ENCODE assay signal across 8 mouse cellular contexts in the genomic region with DNA sequence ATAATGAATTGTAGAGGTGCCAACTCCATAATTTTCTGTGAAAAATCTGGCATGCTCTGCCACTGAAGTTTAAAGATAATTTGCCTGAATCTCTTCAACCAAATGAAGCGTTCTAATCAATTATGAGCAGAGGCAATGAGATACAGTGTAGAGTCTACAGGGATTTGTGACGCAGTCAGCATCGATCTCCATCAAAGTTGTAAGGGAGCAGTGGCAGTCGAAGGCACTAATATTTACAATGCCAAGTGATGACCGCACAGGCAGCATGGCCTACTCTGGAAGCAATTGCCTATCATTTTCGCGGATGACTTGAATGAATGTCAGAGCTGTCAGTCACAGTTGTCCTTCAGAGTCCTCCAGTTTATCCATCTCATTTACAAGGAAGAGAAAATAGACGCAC. TPM values are rescaled to one million over a fixed set of nuclear protein-coding genes. Genes with fewer than 3 reads are reported as not detected.
DNase-seq lines count a peak whose midpoint lies in the region; ATAC-seq and TF ChIP-seq lines count a peak whose summit lies in the region.

A gene (plus strand): TSS at position 207 of the 400 bp plus-strand sequence.

- H3K36me3 ChIP-seq in heart, embryonic 14.5 days (ENCODE audit: control insufficient read depth, insufficient read depth, low read length) = no peaks in the 10 kb centered on the region
- H3K36me3 ChIP-seq in hindbrain, embryonic 11.5 days (ENCODE audit: control insufficient read depth, insufficient read depth, low read length) = no peaks in the 10 kb centered on the region
- H3K36me3 ChIP-seq in midbrain, embryonic 12.5 days = no peaks in the 10 kb centered on the region

- H3K4me3 ChIP-seq in heart, embryonic 14.5 days (ENCODE audit: control insufficient read depth in 1 of 2, insufficient read depth in 1 of 2, low read depth in 1 of 2, low read length in 2 of 2) = peak within 1 kb of the TSS; percentile 59 to 64
- peak within 1 kb of the TSS; percentile 58 for H3K4me3 ChIP-seq in bone marrow macrophage, adult 2 months (ENCODE audit: insufficient read depth, low read length)
- H3K4me3 ChIP-seq in hindbrain, embryonic 11.5 days (ENCODE audit: low read depth, low read length) = peak within 1 kb of the TSS; percentile 54
- peak within 1 kb of the TSS; percentile 57 for H3K4me3 ChIP-seq in midbrain, embryonic 12.5 days

- no peak for DNase-seq in heart, postnatal 36 days
- DNase-seq in hindbrain, embryonic 11.5 days (ENCODE audit: low spot score) = peak; percentile 23
- no peak for DNase-seq in right cerebral cortex, postnatal 14 days
- no peak for DNase-seq in right cerebral cortex, postnatal 10 days (ENCODE audit: low spot score in 2 of 2)

- ATAC-seq in heart, embryonic 14.5 days (ENCODE audit: insufficient number of reproducible peaks, insufficient read depth, low FRiP score, low read depth) = no peak
- ATAC-seq in hindbrain, embryonic 11.5 days (ENCODE audit: low FRiP score) = 0 out of 2 replicates have a peak, but pooled peaks have one; percentile 34
- ATAC-seq in midbrain, embryonic 12.5 days (ENCODE audit: low FRiP score, low read depth) = peak; percentile 81
- ATAC-seq in inflammation-experienced regulatory T-cells, adult 6 months = no peak

- intact Hi-C loops in heart, postnatal 36 days (cut with DNase I) = no loop called here

- H3K27ac ChIP-seq in heart, embryonic 14.5 days (replicated peaks in 1 of 2; ENCODE audit: control insufficient read depth in 1 of 2, insufficient read depth in 1 of 2, low read depth in 2 of 2, low read length in 2 of 2) = no peak within 1 kb of the TSS
- H3K27ac ChIP-seq in bone marrow macrophage, adult 2 months (ENCODE audit: insufficient read depth, low read depth, low read length) = no peak within 1 kb of the TSS
- H3K27ac ChIP-seq in hindbrain, embryonic 11.5 days (ENCODE audit: low read depth, low read length) = 0 out of 2 replicates have a peak within 1 kb of the TSS, but pooled peaks have one; percentile 17
- 0 out of 2 replicates have a peak within 1 kb of the TSS, but pooled peaks have one; percentile 35 for H3K27ac ChIP-seq in midbrain, embryonic 12.5 days (replicated peaks)

- no peak for TF ChIP-seq CTCF in bone marrow macrophage, adult 2 months (IDR thresholded peaks at IDR 0.05; ENCODE audit: low read depth, low read length)

- WGBS in heart, embryonic 14.5 days = 68% methylated on average over 8 of the region's 8 CpGs
- 60% methylated on average over 8 of the region's 8 CpGs for WGBS in hindbrain, embryonic 11.5 days
- 51% methylated on average over 8 of the region's 8 CpGs for WGBS in midbrain, embryonic 12.5 days

- peak within 1 kb of the TSS; percentile 98 for H3K4me2 ChIP-seq in heart, embryonic 14.5 days (ENCODE audit: low read length)
- peak within 1 kb of the TSS; percentile 81 for H3K4me2 ChIP-seq in hindbrain, embryonic 11.5 days (replicated peaks; ENCODE audit: low read depth, low read length)
- peak within 1 kb of the TSS; percentile 77 for H3K4me2 ChIP-seq in midbrain, embryonic 12.5 days (replicated peaks)

- peak within 1 kb of the TSS; percentile 68 for H3K9ac ChIP-seq in heart, embryonic 14.5 days (ENCODE audit: low read length)
- H3K9ac ChIP-seq in hindbrain, embryonic 11.5 days (ENCODE audit: low read depth, low read length) = peak within 1 kb of the TSS; percentile 58; the same call in 1 of the 2 replicates
- peak within 1 kb of the TSS; percentile 48 for H3K9ac ChIP-seq in midbrain, embryonic 12.5 days (replicated peaks)

- peaks cover 48% of the 10 kb centered on the region for H3K27me3 ChIP-seq in heart, embryonic 14.5 days (ENCODE audit: control insufficient read depth, insufficient read depth, low read length)
- H3K27me3 ChIP-seq in hindbrain, embryonic 11.5 days (ENCODE audit: control insufficient read depth, insufficient read depth, low read length) = peaks cover 13% of the 10 kb centered on the region
- peaks cover 61% of the 10 kb centered on the region for H3K27me3 ChIP-seq in midbrain, embryonic 12.5 days

- H3K4me1 ChIP-seq in heart, embryonic 14.5 days (ENCODE audit: control insufficient read depth in 2 of 2, insufficient read depth in 2 of 2, low read length in 2 of 2) = peaks cover 2 to 11% of the 10 kb centered on the region in 2 experiments; a peak in 3 of 4 replicates
- H3K4me1 ChIP-seq in bone marrow macrophage, adult 2 months (ENCODE audit: control insufficient read depth, insufficient read depth, low read length) = no peaks in the 10 kb centered on the region
- H3K4me1 ChIP-seq in hindbrain, embryonic 11.5 days (replicated peaks; ENCODE audit: control insufficient read depth, insufficient read depth, low read length) = no peaks in the 10 kb centered on the region
- peaks cover 15% of the 10 kb centered on the region for H3K4me1 ChIP-seq in midbrain, embryonic 12.5 days

- no peak for TF ChIP-seq POLR2A in bone marrow macrophage, adult 2 months (IDR thresholded peaks at IDR 0.05; ENCODE audit: borderline replicate concordance, low read depth, low read length)

- H3K9me3 ChIP-seq in heart, embryonic 14.5 days (ENCODE audit: control insufficient read depth, low read length) = no peaks in the 10 kb centered on the region
- H3K9me3 ChIP-seq in hindbrain, embryonic 11.5 days (ENCODE audit: control insufficient read depth, low read length) = no peaks in the 10 kb centered on the region
- H3K9me3 ChIP-seq in midbrain, embryonic 12.5 days = no peaks in the 10 kb centered on the region

RNA-seq across cellular contexts. Expression of the gene that starts here (rescaled TPM):
- polyA plus RNA-seq in heart, embryonic 14.5 days (2014; fragmentation: Nextera tagmentation; extraction: Ambion mirVana) = 0.16 and 0.27 TPM in 2 replicates
- under 1 TPM in 1 of 2 experiments, not detected in 1; 0.19 TPM for total RNA-seq in heart, postnatal 36 days (2021)
- polyA plus RNA-seq in bone marrow macrophage, adult 2 months (2012; ENCODE audit: insufficient read depth, insufficient read length, missing spikeins) = not detected in 2 replicates
- polyA plus RNA-seq in hindbrain, embryonic 11.5 days (2014; fragmentation: Nextera tagmentation; extraction: Ambion mirVana) = 4.9 and 5.4 TPM in 2 replicates
- 5.5 and 5.6 TPM in 2 replicates for polyA plus RNA-seq in midbrain, embryonic 12.5 days (2016; fragmentation: Nextera tagmentation; extraction: Ambion mirVana)
- not detected for polyA plus RNA-seq in inflammation-experienced regulatory T-cells, adult 6 months (2017; shearing (Covaris generic))

Comparison
In these comparisons a context has a peak if more than half of its experiments do, and no peak if none do; other contexts are left out.
1. ATAC-seq: peak in hindbrain, embryonic 11.5 days (single experiment) and midbrain, embryonic 12.5 days (single experiment); none in heart, embryonic 14.5 days (single experiment) and inflammation-experienced regulatory T-cells, adult 6 months (single experiment).
2. H3K27ac ChIP-seq: peak in hindbrain, embryonic 11.5 days (single experiment) and midbrain, embryonic 12.5 days (single experiment); none in heart, embryonic 14.5 days (0 of 2) and bone marrow macrophage, adult 2 months (single experiment).
3. Peak in every context shown above with its lines, with median percentiles within 50 percentile points of each other: H3K4me2 ChIP-seq, H3K4me3 ChIP-seq and H3K9ac ChIP-seq.